Mouse (Mus musculus) spleen, adult 10 weeks (tissue): ENCODE results near the gene Mobp. TPM values are rescaled to one million over a fixed set of nuclear protein-coding genes. Genes with fewer than 3 reads are reported as not detected.

Experiments used
- polyA plus RNA-seq: library from polyadenylated mRNA; stranded (reverse); fragments of 350-450 nt; fragmentation: Illumina TruSeq; extraction: RNeasy Lipid Tissue Mini Kit (QIAGEN cat#74804); gene quantifications from one replicate; pipeline ENCODE4 v1.2.3, GENCODE M21; 2015; ENCODE audit warnings: low replicate concordance; ENCODE audit not compliant: insufficient read depth

Mobp gene
- not detected for polyA plus RNA-seq

DNA sequence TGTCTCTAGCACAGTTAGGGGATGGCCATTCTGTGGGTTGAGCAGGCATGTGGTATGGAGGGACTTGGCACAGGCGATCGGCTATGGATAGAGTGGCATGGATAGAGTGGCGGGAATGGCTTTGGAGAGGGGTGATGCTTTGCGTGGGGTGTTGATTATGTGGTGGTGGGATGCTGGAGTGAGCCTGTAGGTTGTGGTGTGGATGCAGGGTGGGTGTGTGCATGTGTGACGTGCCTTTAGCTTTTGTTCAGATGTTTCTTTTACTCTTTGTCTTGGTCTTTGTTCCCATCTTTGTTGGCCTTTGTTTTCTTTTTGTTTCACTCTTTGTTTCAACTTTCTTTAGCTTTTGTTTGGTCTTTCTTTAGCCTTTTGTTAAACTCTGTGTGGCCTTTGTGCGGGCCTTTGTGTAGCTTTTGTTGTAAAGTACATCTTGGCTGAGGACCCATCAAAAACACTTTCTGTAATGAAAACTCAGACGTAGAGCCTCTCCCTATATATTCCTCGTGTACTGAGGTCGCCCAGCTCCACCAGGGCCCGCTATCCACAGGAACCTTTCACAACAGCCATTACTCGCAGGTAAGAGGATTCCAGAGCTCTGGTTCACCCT lies at the start of gene Mobp:
TSS of gene Mobp (plus strand) at position 486 of the 607 bp plus-strand sequence.

DNA sequence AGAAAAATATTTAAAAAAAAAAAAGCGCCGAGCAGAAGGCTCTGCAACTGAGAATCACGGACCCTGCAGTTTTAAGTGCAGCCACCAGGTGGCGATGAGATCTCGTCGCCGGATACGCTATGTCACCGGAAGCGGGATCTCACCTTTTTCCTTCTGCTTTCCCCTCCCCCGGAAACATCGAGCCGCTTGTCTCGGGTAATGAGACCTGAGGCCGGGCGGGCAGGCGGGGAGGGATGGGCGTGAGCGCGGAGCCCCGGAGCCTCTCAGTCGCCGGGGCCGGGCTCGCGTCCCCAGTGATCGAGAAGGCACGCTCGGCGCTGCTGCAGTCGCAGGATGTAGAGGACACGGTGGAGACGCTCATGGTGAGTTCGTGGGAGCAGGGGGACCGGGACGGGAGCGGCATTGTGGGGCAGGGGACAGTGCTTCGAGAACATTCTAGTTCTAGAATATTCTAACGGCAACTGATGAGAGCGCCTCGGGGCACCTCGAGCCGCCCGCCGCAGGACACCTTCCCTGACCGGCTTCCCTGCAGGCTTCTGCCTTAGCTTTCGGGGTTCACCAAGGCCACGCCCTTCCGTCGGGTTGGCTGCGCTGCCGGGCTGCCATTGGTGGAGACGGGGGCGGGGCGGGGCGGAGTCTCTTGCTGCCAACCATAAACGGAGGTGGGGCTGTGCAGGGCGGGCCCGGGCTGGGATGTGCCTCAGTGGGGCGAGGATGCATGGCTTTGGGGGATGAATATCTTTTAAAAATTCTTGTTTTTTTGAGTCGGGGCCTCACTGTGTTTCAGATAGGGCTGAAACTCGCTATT lies 39.1 kb upstream of the Mobp start, which contains the start of gene Slc25a38:
TSS of gene Slc25a38 (plus strand) at position 164 of the 808 bp plus-strand sequence.

DNA sequence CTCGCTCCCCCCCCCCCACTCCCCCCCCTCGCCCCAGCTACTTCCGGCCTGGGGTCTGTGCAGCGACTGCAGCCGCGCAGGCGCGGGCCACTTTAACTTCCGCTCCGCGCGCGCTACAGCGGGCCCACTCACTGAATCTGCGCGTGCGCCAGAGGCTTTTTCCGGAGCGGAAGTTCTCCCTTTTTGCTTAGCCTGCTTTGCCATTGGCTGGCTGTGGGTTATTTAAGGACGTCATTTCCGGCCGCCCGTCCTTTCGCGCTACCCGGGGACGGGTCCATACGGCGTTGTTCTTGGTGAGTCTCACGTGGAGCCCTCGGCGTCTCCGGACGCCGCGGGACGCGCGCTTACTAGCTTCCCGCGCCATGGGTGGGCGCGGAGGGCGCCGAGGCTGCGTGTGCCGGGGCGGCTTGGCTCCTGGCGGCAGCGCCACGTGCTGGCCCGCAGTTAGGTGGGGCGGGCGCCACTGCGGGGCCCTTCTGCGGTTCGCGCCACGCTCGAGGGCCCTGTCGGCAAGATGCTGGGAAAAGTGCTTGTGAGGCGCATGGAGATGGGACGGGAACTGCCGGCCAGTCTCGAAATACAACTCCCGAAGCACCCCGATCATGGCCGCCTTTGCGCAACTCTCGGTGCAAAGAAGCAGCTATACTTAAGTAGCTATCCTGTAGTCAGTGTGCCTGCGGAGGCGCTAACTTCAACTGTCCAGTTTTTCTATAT lies 21.8 kb upstream of the Mobp start, which contains the start of gene Rpsa:
TSS of gene Rpsa (plus strand) at position 152 of the 714 bp plus-strand sequence.

Other genes starting within 250 kb of the Mobp start
- 3.3 TPM for gene Gorasp1, start 212.1 kb upstream of the Mobp start, polyA plus RNA-seq
- not detected for gene Ttc21a, start 212.1 kb upstream of the Mobp start, polyA plus RNA-seq
- 10.5 TPM for gene Csrnp1, start 165.0 kb upstream of the Mobp start, polyA plus RNA-seq
- 0.07 TPM for gene Xirp1, start 126.1 kb upstream of the Mobp start, polyA plus RNA-seq
- 24.8 TPM for gene Cx3cr1, start 79.8 kb upstream of the Mobp start, polyA plus RNA-seq
- 0.69 TPM for gene Ccr8, start 57.6 kb upstream of the Mobp start, polyA plus RNA-seq
- gene Slc25a38, start 39.3 kb upstream of the Mobp start, polyA plus RNA-seq, result 22.7 TPM
- gene Rpsa, start 22.0 kb upstream of the Mobp start, polyA plus RNA-seq, result 1,931 TPM
- 0.12 TPM for gene Myrip, start 151.8 kb downstream of the Mobp start, polyA plus RNA-seq